Mouse (Mus musculus) lung, embryonic 16.5 days (tissue): ENCODE measurements at regions not wholly inside any gene's neighbourhood (a gene's known extent, or its start where the extent isn't known, plus 50 kb on each side); places are given as distances from the start of the nearest gene placed in this dataset.
A peak's percentile ranks its signal among the peaks of the same experiment; 100 is the strongest.

Experiments used
- ATAC-seq: fragments of 200-750 bp; cut with Nextera tagmentation; 2 replicates; pipeline ENCODE4 v1.8.0; 2017; ENCODE audit warnings: low read depth, mild to moderate bottlenecking, moderate library complexity
- H3K27ac ChIP-seq: fragments of 300-500 bp; sonication (generic); 2 replicates; pipeline ENCODE4 v1.5.1; 2014; ENCODE audit warnings: mild to moderate bottlenecking, control low read depth, low read length
- H3K27me3 ChIP-seq: fragments of 300-500 bp; sonication (generic); 2 replicates; pipeline ENCODE4 v1.6.1; 2014; ENCODE audit warnings: low read depth, low read length, mixed read lengths; ENCODE audit not compliant: control insufficient read depth, insufficient read depth
- H3K36me3 ChIP-seq: fragments of 300-500 bp; sonication (generic); 2 replicates; pipeline ENCODE4 v1.6.1; 2014; ENCODE audit warnings: low read length; ENCODE audit not compliant: control insufficient read depth, insufficient read depth
- H3K4me1 ChIP-seq: fragments of 300-500 bp; sonication (generic); replicated peaks from 2 replicates; pipeline ENCODE4 v1.6.1; 2014; ENCODE audit warnings: low read length, mixed read lengths; ENCODE audit not compliant: control insufficient read depth, insufficient read depth
- H3K4me2 ChIP-seq: fragments of 300-500 bp; sonication (generic); 2 replicates; pipeline ENCODE4 v1.6.1; 2014; ENCODE audit warnings: low read depth, low read length, control low read depth
- H3K4me3 ChIP-seq: fragments of 300-500 bp; sonication (generic); 2 replicates; pipeline ENCODE4 v1.5.1; 2014; ENCODE audit warnings: mild to moderate bottlenecking, low read length, control low read depth
- H3K9ac ChIP-seq: fragments of 300-500 bp; sonication (generic); 2 replicates; pipeline ENCODE4 v1.6.1; 2014; ENCODE audit warnings: low read length, control low read depth
- H3K9me3 ChIP-seq: fragments of 300-500 bp; sonication (generic); 2 replicates; pipeline ENCODE4 v1.6.1; 2016; ENCODE audit warnings: low read length; ENCODE audit not compliant: control insufficient read depth
- WGBS: fragments of 180-500 bp; shearing (Covaris S2); extraction: QIAGEN DNeasy Blood & Tissue Kit; methylation state at CpG from one replicate; pipeline ENCODE4 v1.1.7; 2014; 5-methylcytosine and 5-hydroxymethylcytosine counted together

GRCm38 (mm10) chr9:68131263-68131662 is 291.1 kb downstream of the Vps13c start:
- ATAC-seq = peak; percentile 87
- Histone ChIP-seq H3K4me2 (no peak overlapping the region), H3K36me3 (no peaks in the 10 kb centered on the region), H3K4me1 (no peaks in the 10 kb centered on the region), H3K27me3 (no peaks in the 10 kb centered on the region), H3K4me3 (no peak overlapping the region), H3K27ac (0 out of 2 replicates have a peak overlapping the region, but pooled peaks have one; percentile 29), H3K9me3 (no peaks in the 10 kb centered on the region), H3K9ac (no peak overlapping the region)

- WGBS = 66% methylated on average over 2 of the region's 2 CpGs
Measured at GRCm38 (mm10) chr9:68135446-68136050, 295.4 kb downstream of the Vps13c start.

GRCm38 (mm10) chr9:68162813-68163570 is 322.8 kb downstream of the Vps13c start:
- Histone ChIP-seq H3K4me1 (no peaks in the 10 kb centered on the region), H3K9me3 (no peaks in the 10 kb centered on the region), H3K36me3 (no peaks in the 10 kb centered on the region), H3K9ac (no peak overlapping the region), H3K27ac (no peak overlapping the region), H3K4me3 (no peak overlapping the region), H3K4me2 (no peak overlapping the region), H3K27me3 (no peaks in the 10 kb centered on the region)
- 70% methylated on average over 10 of the region's 10 CpGs for WGBS
- ATAC-seq = no peak

More at GRCm38 (mm10) chr9:68135446-68136050, 295.4 kb downstream of the Vps13c start:
- no peaks in the 10 kb centered on the region for H3K9me3 ChIP-seq
- H3K4me3 ChIP-seq = no peak overlapping the region
- no peaks in the 10 kb centered on the region for H3K36me3 ChIP-seq
- H3K27me3 ChIP-seq = no peaks in the 10 kb centered on the region
- H3K9ac ChIP-seq = no peak overlapping the region
- ATAC-seq = no peak
- H3K4me2 ChIP-seq = no peak overlapping the region
- H3K4me1 ChIP-seq = no peaks in the 10 kb centered on the region
- H3K27ac ChIP-seq = no peak overlapping the region

- no peak overlapping the region for H3K4me3 ChIP-seq
- H3K9me3 ChIP-seq = no peaks in the 10 kb centered on the region
- H3K36me3 ChIP-seq = no peaks in the 10 kb centered on the region
- H3K4me1 ChIP-seq = no peaks in the 10 kb centered on the region
- 37% methylated on average over 4 of the region's 4 CpGs for WGBS
- no peak overlapping the region for H3K9ac ChIP-seq
- H3K27me3 ChIP-seq = no peaks in the 10 kb centered on the region
- ATAC-seq = no peak
- no peak overlapping the region for H3K4me2 ChIP-seq
- H3K27ac ChIP-seq = no peak overlapping the region
Measured at GRCm38 (mm10) chr9:68166556-68166955, 326.4 kb downstream of the Vps13c start.

- ATAC-seq = no peak
- Histone ChIP-seq H3K9me3 (no peaks in the 10 kb centered on the region), H3K4me3 (no peak overlapping the region), H3K27me3 (no peaks in the 10 kb centered on the region), H3K36me3 (no peaks in the 10 kb centered on the region), H3K9ac (no peak overlapping the region), H3K4me2 (no peak overlapping the region), H3K4me1 (no peaks in the 10 kb centered on the region), H3K27ac (no peak overlapping the region)
Measured at GRCm38 (mm10) chr9:68188921-68189320, 348.7 kb downstream of the Vps13c start.

GRCm38 (mm10) chr9:68199831-68200230 is 359.6 kb downstream of the Vps13c start:
- no peak for ATAC-seq
- no peak overlapping the region for H3K9ac ChIP-seq
- WGBS = 69% methylated on average over 4 of the region's 4 CpGs
- no peaks in the 10 kb centered on the region for H3K9me3 ChIP-seq
- H3K4me1 ChIP-seq = no peaks in the 10 kb centered on the region
- H3K4me3 ChIP-seq = no peak overlapping the region
- no peaks in the 10 kb centered on the region for H3K36me3 ChIP-seq
- no peaks in the 10 kb centered on the region for H3K27me3 ChIP-seq
- H3K4me2 ChIP-seq = no peak overlapping the region
- H3K27ac ChIP-seq = no peak overlapping the region

GRCm38 (mm10) chr9:68201031-68201430 is 360.8 kb downstream of the Vps13c start:
- ATAC-seq = no peak
- 74% methylated on average over 5 of the region's 5 CpGs for WGBS
- Histone ChIP-seq H3K27me3 (no peaks in the 10 kb centered on the region), H3K36me3 (no peaks in the 10 kb centered on the region), H3K9me3 (no peaks in the 10 kb centered on the region), H3K4me3 (no peak overlapping the region), H3K9ac (no peak overlapping the region), H3K4me1 (no peaks in the 10 kb centered on the region), H3K4me2 (no peak overlapping the region), H3K27ac (no peak overlapping the region)

- peak; percentile 57; the same call in 1 of the 2 replicates for ATAC-seq
- Histone ChIP-seq H3K4me1 (no peaks in the 10 kb centered on the region), H3K9me3 (no peaks in the 10 kb centered on the region), H3K27me3 (no peaks in the 10 kb centered on the region), H3K36me3 (no peaks in the 10 kb centered on the region), H3K27ac (no peak overlapping the region), H3K4me2 (no peak overlapping the region), H3K4me3 (no peak overlapping the region), H3K9ac (no peak overlapping the region)
- WGBS = 78% methylated on average over 6 of the region's 6 CpGs
Measured at GRCm38 (mm10) chr9:68225694-68226093, 385.5 kb downstream of the Vps13c start.

GRCm38 (mm10) chr9:68231131-68231530 is 390.9 kb downstream of the Vps13c start:
- Histone ChIP-seq H3K4me2 (no peak overlapping the region), H3K4me1 (no peaks in the 10 kb centered on the region), H3K27me3 (no peaks in the 10 kb centered on the region), H3K9ac (no peak overlapping the region), H3K27ac (no peak overlapping the region), H3K4me3 (no peak overlapping the region), H3K36me3 (no peaks in the 10 kb centered on the region), H3K9me3 (no peaks in the 10 kb centered on the region)
- 63% methylated on average over 3 of the region's 3 CpGs for WGBS
- no peak for ATAC-seq
